Mouse (Mus musculus) erythroid progenitor cell, adult 5-6 weeks (primary cell): Measurements from ENCODE around the gene Ifi204. TPM values are rescaled to one million over a fixed set of nuclear protein-coding genes. Genes with fewer than 3 reads are reported as not detected.
"Not testable (repeated sequence)": the region's sequence is repeated elsewhere in the genome, so short reads cannot be mapped to it uniquely, and the experiment has no call there.

Experiments used
- ATAC-seq: replicated peaks from 2 replicates; pipeline ENCODE4 v1.8.0; 2016; ENCODE audit warnings: moderate number of reproducible peaks, mild to moderate bottlenecking, moderate TSS enrichment, inconsistent platforms; ENCODE audit not compliant: poor library complexity, low FRiP score, severe bottlenecking
- total RNA-seq, 2 experiments: library from RNA; stranded (forward) in 1 of 2; stranded (reverse) in 1 of 2; fragments of 150-400 nt in 1 of 2; fragments of 186-747, 209-891 nt in 1 of 2; gene quantifications; 2 replicates each; pipeline versions ENCODE4 v1.2.3 to v1.2.4; 2015 to 2017; ENCODE audit warnings: low replicate concordance in 2 of 2

Ifi204 gene
- 5.4 and 9.7 TPM in 2 replicates for total RNA-seq (2015; ENCODE audit: low replicate concordance)
- total RNA-seq (2017; ENCODE audit: low replicate concordance) = 10.1 and 13.5 TPM in 2 replicates

DNA sequence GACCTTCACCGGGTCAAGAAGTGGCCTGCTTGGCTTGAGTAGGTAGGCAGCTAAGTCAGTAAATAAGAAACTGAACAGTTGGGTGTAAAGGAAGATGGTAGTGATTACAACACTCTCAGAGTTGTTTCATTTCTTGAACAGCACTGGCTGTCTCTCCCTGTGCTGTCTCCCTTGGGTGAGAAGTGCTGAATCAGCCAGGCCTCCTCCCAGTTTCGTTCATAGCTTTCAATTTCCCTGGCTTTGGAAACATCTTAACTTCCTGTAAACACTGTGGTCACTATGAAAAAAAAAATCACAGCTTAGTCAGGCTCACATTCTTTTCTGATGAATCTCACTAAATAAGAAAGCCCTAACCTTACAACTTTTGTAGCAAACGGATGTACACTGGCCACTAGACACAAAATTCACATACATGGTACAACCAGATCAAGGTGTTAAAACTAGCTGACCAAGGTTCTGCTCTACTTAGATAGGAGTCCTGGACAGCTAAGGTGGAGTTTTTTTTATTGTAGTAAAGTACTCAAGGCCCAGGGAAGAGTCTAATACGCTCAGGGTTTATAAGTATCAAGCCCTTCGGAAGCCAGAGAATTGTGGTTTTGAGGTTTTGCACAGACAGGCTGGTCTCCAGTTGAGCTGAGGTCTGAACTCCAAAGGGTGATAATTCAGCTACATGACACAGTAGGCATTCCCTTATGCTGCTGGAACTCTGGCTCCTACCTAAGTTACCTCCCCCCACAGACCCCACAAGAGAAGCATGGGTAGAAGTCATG is at the start of gene Ifi204:
TSS of gene Ifi204 (minus strand) at position 96 of the 770 bp plus-strand sequence.
- ATAC-seq = peak; percentile 53; the same call in 1 of the 2 replicates

DNA sequence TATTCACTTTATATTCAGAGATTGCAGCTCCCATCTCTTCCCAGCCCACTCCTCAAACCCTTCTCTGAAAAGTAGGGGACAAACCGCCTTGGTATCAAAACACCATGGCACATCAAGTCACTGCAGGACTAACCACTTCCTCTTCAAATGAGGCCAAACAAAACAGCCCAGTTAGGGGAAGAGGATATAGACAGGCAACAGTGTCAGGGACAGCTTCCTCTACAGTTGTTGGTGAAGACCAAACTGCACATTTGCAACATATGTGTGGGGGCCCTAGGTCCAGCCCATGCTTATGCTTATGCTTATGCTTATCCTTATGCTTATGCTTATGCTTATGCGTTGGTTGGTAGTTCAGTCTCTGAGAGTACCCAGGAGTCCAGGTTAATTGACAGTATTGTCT is 42.6 kb upstream of the Ifi204 start:
- not testable (repeated sequence) for ATAC-seq

DNA sequence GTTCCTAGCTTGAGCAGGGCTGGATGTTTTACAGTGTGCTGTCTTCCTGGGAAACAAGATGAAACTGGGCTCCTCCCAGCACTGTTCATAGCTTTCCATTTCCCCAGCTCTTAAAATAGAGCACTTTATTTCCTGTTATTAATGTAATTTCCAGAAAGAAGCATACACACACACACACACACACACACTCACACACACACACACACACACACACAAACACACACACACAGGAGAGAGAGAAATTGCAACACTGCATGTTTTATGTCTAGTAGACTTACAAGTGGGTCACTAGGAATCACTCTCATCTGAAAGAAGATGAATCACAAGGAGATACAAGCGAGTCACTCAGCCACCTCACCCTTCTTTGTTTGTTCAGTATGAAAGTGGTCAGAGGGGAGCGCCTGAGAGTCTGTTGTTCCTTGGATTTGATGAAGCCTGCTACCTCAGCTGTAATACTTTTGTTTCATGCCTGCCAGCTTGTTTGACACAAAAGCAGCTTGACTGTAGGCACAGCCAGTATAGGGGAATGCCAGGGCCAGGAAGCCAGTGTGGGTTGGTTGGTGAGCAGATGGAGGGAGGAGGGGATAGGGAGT is 36.0 kb upstream of the Ifi204 start:
- 0 out of 2 replicates have a peak, but pooled peaks have one; percentile 52 for ATAC-seq

DNA sequence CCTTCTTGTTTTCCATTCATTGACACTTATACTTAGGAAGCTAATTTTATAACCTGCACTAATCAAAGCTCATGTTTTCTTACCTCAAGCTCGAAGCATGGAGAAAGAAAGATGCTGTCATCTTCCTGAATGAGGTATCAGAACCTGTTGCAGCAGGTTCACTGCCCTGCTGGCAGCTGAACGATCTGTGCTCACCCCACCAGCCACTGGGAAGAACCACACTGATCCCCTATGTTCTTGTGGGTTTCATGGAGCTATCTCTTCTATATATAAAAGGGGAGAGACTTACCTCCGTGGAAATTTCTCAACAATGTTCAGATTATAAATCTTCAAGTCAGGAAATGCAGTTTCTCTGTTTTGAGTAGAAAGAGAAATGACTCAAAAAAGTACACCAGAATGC is 35.5 kb upstream of the Ifi204 start:
- ATAC-seq = not testable (repeated sequence)

- 0 out of 2 replicates have a peak, but pooled peaks have one; percentile 19 for ATAC-seq
Measured at GRCm38 (mm10) chr1:173801791-173802190, 35.0 kb upstream of the Ifi204 start.

- not testable (repeated sequence) for ATAC-seq
Measured at GRCm38 (mm10) chr1:173773457-173773856, 6.7 kb upstream of the Ifi204 start.

DNA sequence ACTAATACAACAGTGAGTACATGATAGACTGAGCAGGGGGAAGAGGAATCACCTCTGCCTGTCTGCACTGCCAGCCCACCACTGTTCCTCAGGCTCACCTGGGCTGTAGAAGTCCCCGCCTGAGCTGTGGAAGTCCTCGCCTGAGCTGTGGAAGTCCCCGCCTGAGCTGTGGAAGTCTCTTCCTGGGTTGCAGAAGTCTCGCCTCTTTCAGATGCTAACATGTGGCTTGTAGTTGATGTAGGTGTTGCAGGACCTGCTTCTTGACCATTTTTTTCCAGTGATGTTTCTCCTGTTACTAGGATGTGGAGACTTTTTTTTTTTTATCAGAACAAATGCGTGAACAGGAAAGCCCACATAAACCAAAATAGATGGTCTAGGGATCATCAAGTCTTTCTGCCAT is 6.7 kb downstream of the Ifi204 start:
- not testable (repeated sequence) for ATAC-seq

DNA sequence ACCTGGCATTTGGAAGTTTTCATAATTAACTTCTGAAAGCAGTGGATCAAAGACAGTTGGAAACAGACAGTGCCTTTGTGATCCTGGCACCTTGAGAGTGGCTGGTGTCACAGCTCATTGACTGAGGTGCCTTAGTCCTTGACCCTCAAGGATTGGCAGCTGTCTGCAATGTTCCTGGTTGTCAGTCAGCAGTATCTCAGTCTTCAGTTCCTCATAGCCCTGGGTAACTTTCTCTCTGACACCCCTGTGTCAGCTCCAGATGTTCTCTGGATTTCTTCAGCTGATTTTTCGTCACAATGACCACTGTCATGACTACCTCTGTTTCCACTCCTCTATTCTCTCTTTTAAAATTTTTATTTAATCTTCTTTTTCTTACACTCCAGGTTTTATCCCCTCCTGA is 24.5 kb downstream of the Ifi204 start:
- no peak for ATAC-seq

DNA sequence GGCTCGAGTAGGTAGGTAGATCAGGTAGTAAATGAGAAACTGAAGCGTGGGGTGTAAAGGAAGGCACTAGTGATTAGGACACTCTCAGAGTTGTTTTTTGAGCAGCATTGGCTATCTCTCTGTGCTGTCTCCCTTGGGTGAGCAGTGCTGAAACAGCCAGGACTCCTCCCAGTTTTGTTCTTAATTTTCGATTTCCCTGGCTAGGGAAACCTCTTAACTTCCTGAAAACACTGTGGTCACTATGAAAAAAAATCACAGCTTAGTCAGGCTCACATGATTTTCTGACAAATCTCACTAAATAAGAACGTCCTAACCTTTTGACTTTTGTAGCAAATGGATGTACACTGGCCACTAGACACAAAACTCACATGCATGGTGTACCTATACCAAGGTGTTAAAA is 25.1 kb downstream of the Ifi204 start, which contains the start of gene Ifi207:
TSS of gene Ifi207 (minus strand) at position 92 of the 400 bp plus-strand sequence.
- no peak for ATAC-seq

DNA sequence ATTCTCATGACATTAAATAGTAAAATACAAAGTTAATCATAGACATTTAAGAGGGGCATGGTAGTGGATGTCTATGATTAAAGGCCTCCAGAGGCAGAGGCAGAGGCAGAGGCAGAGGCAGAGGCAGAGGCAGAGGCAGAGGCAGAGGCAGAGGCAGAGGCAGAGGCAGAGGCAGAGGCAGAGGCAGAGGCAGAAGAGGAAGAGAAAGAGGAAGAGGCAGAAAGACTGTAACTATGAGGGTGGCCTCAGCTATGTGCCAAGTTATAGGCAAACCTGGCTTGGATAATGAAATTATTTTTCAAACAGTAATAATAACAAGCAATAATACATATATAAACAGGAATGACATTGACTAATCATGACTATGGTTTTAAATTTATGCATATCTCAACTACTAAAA is 26.2 kb downstream of the Ifi204 start:
- ATAC-seq = no peak

DNA sequence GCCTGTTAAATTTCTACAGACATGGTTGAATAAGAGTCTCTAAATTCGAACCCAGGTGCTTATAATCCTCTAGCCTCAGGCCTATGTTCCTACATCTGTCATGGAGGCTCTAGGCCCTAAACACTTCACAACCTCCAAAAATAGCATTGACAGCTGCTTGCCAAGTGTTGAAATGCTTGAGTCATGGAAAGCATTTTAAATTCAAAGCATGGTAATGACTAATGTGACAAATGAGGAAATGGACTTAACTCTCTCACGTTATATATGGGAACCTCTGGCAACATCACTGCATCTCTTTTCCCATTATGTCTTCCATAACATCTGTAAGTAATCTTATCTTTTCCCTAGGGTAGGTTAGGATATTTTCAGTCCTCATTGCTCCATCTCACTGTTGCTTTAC is 29.8 kb downstream of the Ifi204 start:
- no peak for ATAC-seq

DNA sequence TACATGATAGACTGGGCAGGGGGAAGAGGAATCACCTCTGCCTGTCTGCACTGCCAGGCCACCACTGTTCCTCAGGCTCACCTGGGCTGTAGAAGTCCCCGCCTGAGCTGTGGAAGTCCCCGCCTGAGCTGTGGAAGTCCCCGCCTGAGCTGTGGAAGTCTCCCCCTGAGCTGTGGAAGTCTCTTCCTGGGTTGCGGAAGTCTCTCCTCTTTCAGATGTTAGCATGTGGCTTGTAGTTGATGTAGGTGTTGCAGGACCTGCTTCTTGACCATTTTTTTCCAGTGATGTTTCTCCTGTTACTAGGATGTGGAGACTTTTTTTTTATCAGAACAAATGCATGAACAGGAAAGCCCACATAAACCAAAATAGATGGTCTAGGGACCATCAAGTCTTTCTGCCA is 31.7 kb downstream of the Ifi204 start:
- not testable (repeated sequence) for ATAC-seq

DNA sequence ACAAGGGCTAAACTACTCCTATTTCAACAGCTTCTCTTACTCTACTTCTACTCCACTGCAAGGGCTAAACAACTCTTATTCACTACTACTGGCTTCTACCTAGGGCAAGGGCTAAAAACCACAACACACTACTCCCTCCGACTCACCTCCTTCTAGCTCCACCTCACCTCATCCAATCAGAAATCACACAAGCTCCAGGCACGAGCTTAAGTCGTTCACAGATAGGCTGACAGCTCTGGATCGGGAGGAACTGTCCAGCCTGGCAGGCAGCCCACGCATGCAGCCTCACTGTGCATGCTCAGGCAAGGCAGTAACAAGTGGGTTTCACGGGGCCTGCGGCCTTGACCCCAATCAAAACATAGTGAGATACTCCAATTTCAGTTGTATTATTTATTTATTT is 33.5 kb downstream of the Ifi204 start:
- ATAC-seq = no peak

Other genes with a start within 250 kb of the Ifi204 start
- gene Ifi214, start 231.0 kb downstream of the Ifi204 start, total RNA-seq (2015; ENCODE audit: low replicate concordance) = 2.1 TPM in 1 of 2 replicates, not detected in the other
- 0.77 TPM in 1 of 2 replicates, not detected in the other for gene Ifi214, start 231.0 kb downstream of the Ifi204 start, total RNA-seq (2017; ENCODE audit: low replicate concordance)
- 8.6 and 10.1 TPM in 2 replicates for gene Ifi213, start 167.7 kb downstream of the Ifi204 start, total RNA-seq (2015; ENCODE audit: low replicate concordance)
- 2.3 and 3.9 TPM in 2 replicates for gene Ifi213, start 167.7 kb downstream of the Ifi204 start, total RNA-seq (2017; ENCODE audit: low replicate concordance)
- 29.6 and 30.6 TPM in 2 replicates for gene Ifi209, start 136.0 kb downstream of the Ifi204 start, total RNA-seq (2015; ENCODE audit: low replicate concordance)
- gene Ifi209, start 136.0 kb downstream of the Ifi204 start, total RNA-seq (2017; ENCODE audit: low replicate concordance) = 14.1 and 46.1 TPM in 2 replicates
- gene Ifi208, start 93.3 kb downstream of the Ifi204 start, total RNA-seq (2015; ENCODE audit: low replicate concordance) = 1.3 TPM in 1 of 2 replicates, not detected in the other
- gene Ifi208, start 93.3 kb downstream of the Ifi204 start, total RNA-seq (2017; ENCODE audit: low replicate concordance) = not detected in 2 replicates
- 8.6 and 12.6 TPM in 2 replicates for gene Ifi207, start 25.2 kb downstream of the Ifi204 start, total RNA-seq (2015; ENCODE audit: low replicate concordance)
- gene Ifi207, start 25.2 kb downstream of the Ifi204 start, total RNA-seq (2017; ENCODE audit: low replicate concordance) = 2.4 and 2.7 TPM in 2 replicates
- 5.0 and 16.3 TPM in 2 replicates for gene Ifi211, start 146.1 kb upstream of the Ifi204 start, total RNA-seq (2015; ENCODE audit: low replicate concordance)
- 2.7 and 5.3 TPM in 2 replicates for gene Ifi211, start 146.1 kb upstream of the Ifi204 start, total RNA-seq (2017; ENCODE audit: low replicate concordance)
- gene Mndal, start 175.5 kb upstream of the Ifi204 start, total RNA-seq (2015; ENCODE audit: low replicate concordance) = 54.8 and 103 TPM in 2 replicates
- gene Mndal, start 175.5 kb upstream of the Ifi204 start, total RNA-seq (2017; ENCODE audit: low replicate concordance) = 12.8 and 34.0 TPM in 2 replicates
- gene Ifi203, start 175.7 kb upstream of the Ifi204 start, total RNA-seq (2015; ENCODE audit: low replicate concordance) = 25.2 and 30.6 TPM in 2 replicates
- 7.5 and 8.6 TPM in 2 replicates for gene Ifi203, start 175.7 kb upstream of the Ifi204 start, total RNA-seq (2017; ENCODE audit: low replicate concordance)
- not detected in 2 replicates for gene Ifi202b, start 215.8 kb upstream of the Ifi204 start, total RNA-seq (2015; ENCODE audit: low replicate concordance)
- not detected in 2 replicates for gene Ifi202b, start 215.8 kb upstream of the Ifi204 start, total RNA-seq (2017; ENCODE audit: low replicate concordance)